Comparison of ENCODE assay signal across 8 mouse cellular contexts in the genomic region with DNA sequence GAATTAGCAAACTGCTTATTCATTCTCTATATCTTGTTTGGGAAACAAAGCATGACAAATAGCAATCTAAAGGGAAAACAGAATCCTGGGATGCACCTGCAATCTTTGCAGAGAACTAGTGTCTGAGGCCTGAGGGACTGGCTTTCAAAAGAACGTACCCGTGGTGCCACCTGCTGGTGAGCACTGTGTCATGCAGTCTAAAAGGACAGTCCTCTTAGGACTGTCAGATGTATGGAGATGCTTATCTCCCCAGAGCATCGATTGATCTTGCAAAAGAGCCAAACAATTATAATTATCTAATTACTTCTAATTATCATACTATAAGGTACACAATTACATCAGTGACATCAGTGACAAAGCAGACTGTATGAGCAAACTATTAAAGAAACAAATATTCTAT. TPM values are rescaled to one million over a fixed set of nuclear protein-coding genes. Genes with fewer than 3 reads are reported as not detected.
A peak's percentile ranks its signal among the peaks of the same experiment; 100 is the strongest.
DNase-seq lines count a peak whose midpoint lies in the region; ATAC-seq and TF ChIP-seq lines count a peak whose summit lies in the region.

No protein-coding gene starts in this region.

- H3K4me1 ChIP-seq in forebrain, embryonic 15.5 days, result no peaks in the 10 kb centered on the region
- H3K4me1 ChIP-seq in hindbrain, postnatal 0 days (ENCODE audit: insufficient read depth, low read length), result no peaks in the 10 kb centered on the region
- H3K4me1 ChIP-seq in midbrain, embryonic 11.5 days (ENCODE audit: control insufficient read depth, insufficient read depth, low read length), result no peaks in the 10 kb centered on the region

- peak; percentile 67 for DNase-seq in T-cell, adult 2 months (ENCODE audit: low spot score)
- peak; percentile 43 for DNase-seq in cerebellum, adult 11 months
- peak; percentile 91 for DNase-seq in hindbrain, postnatal 0 days (ENCODE audit: low spot score)
- peak; percentile 47 for DNase-seq in left cerebral cortex, adult 11 months (ENCODE audit: low spot score)
- DNase-seq in midbrain, embryonic 11.5 days (ENCODE audit: low spot score, missing footprints), result peak; percentile 96
- DNase-seq in right cerebral cortex, postnatal 4 days, result peak; percentile 87

- 11% methylated on average over 3 of the region's 3 CpGs for WGBS in forebrain, embryonic 15.5 days
- WGBS in hindbrain, postnatal 0 days, result 10% methylated on average over 3 of the region's 3 CpGs
- 22% methylated on average over 3 of the region's 3 CpGs for WGBS in midbrain, embryonic 11.5 days

- no peak overlapping the region for H3K4me3 ChIP-seq in forebrain, embryonic 15.5 days
- H3K4me3 ChIP-seq in hindbrain, postnatal 0 days (ENCODE audit: low read length), result no peak overlapping the region
- no peak overlapping the region for H3K4me3 ChIP-seq in midbrain, embryonic 11.5 days (ENCODE audit: low read depth, low read length)

- peak; percentile 97 for TF ChIP-seq CTCF in hindbrain, postnatal 0 days (IDR thresholded peaks at IDR 0.05; ENCODE audit: low read depth)

- no peaks in the 10 kb centered on the region for H3K36me3 ChIP-seq in forebrain, embryonic 15.5 days
- no peaks in the 10 kb centered on the region for H3K36me3 ChIP-seq in hindbrain, postnatal 0 days (ENCODE audit: insufficient read depth, low read length)
- H3K36me3 ChIP-seq in midbrain, embryonic 11.5 days (ENCODE audit: control insufficient read depth, insufficient read depth, low read length), result no peaks in the 10 kb centered on the region

- H3K27me3 ChIP-seq in forebrain, embryonic 15.5 days, result no peaks in the 10 kb centered on the region
- H3K27me3 ChIP-seq in hindbrain, postnatal 0 days (ENCODE audit: insufficient read depth, low read length), result no peaks in the 10 kb centered on the region
- no peaks in the 10 kb centered on the region for H3K27me3 ChIP-seq in midbrain, embryonic 11.5 days (ENCODE audit: control insufficient read depth, insufficient read depth, low read length)

- no peak overlapping the region for H3K27ac ChIP-seq in forebrain, embryonic 15.5 days (replicated peaks)
- no peak overlapping the region for H3K27ac ChIP-seq in hindbrain, postnatal 0 days
- H3K27ac ChIP-seq in midbrain, embryonic 11.5 days (ENCODE audit: low read depth, low read length), result no peak overlapping the region

- ATAC-seq in forebrain, embryonic 15.5 days (replicated peaks), result peak; percentile 95
- ATAC-seq in hindbrain, postnatal 0 days, result peak; percentile 90
- peak; percentile 91 for ATAC-seq in midbrain, embryonic 11.5 days (ENCODE audit: low FRiP score)
- no peak for ATAC-seq in erythroid progenitor cell, adult 5-6 weeks (replicated peaks; ENCODE audit: low FRiP score, poor library complexity, severe bottlenecking)

- no peaks in the 10 kb centered on the region for H3K9me3 ChIP-seq in forebrain, embryonic 15.5 days
- no peaks in the 10 kb centered on the region for H3K9me3 ChIP-seq in hindbrain, postnatal 0 days (ENCODE audit: low read length)
- H3K9me3 ChIP-seq in midbrain, embryonic 11.5 days (ENCODE audit: control insufficient read depth, low read length), result no peaks in the 10 kb centered on the region

- no peak overlapping the region for H3K4me2 ChIP-seq in forebrain, embryonic 15.5 days (replicated peaks)
- H3K4me2 ChIP-seq in hindbrain, postnatal 0 days (ENCODE audit: low read depth, low read length), result no peak overlapping the region
- H3K4me2 ChIP-seq in midbrain, embryonic 11.5 days, result no peak overlapping the region

- H3K9ac ChIP-seq in forebrain, embryonic 15.5 days (replicated peaks), result no peak overlapping the region
- no peak overlapping the region for H3K9ac ChIP-seq in hindbrain, postnatal 0 days (replicated peaks; ENCODE audit: low read length)
- H3K9ac ChIP-seq in midbrain, embryonic 11.5 days (ENCODE audit: low read length), result no peak overlapping the region

RNA-seq across cellular contexts. Expression of a gene that starts 25.4 kb away (rescaled TPM):
- 7.7 and 8.4 TPM in 2 replicates for polyA plus RNA-seq in forebrain, embryonic 15.5 days (2015; fragmentation: Nextera tagmentation; extraction: Ambion mirVana)
- 0.43 and 3.3 TPM in 2 replicates for total RNA-seq in hindbrain, postnatal 0 days (2014; rRNA removed)
- 9.8 and 12.3 TPM in 2 replicates for polyA plus RNA-seq in hindbrain, postnatal 0 days (2015; fragmentation: Nextera tagmentation; extraction: Ambion mirVana)
- 7.5 and 9.2 TPM in 2 replicates for polyA plus RNA-seq in midbrain, embryonic 11.5 days (2014; fragmentation: Nextera tagmentation; extraction: Ambion mirVana)
- not detected in 2 replicates for total RNA-seq in erythroid progenitor cell, adult 5-6 weeks (2015; ENCODE audit: low replicate concordance)
- total RNA-seq in erythroid progenitor cell, adult 5-6 weeks (2017; ENCODE audit: low replicate concordance), result not detected in 2 replicates

Comparison
In these comparisons a context has a peak if more than half of its experiments do, and no peak if none do; other contexts are left out.
1. DNase-seq: peak in every context shown above with its lines; median percentile 96 in midbrain, embryonic 11.5 days; 91 in hindbrain, postnatal 0 days; 87 in right cerebral cortex, postnatal 4 days; 67 in T-cell, adult 2 months; 47 in left cerebral cortex, adult 11 months; 43 in cerebellum, adult 11 months.